Mouse (Mus musculus) CH12.LX (cell line): ENCODE results near the gene Kcnn3. TPM values are rescaled to one million over a fixed set of nuclear protein-coding genes. Genes with fewer than 3 reads are reported as not detected.

Source experiments
- DNase-seq: peaks from one replicate; pipeline ENCODE4 v3.0.0-alpha.2; 2013; ENCODE audit errors: extremely low read depth
- H3K27ac ChIP-seq: 2 replicates; pipeline ENCODE4 v1.5.1; 2012; ENCODE audit warnings: low read depth, mild to moderate bottlenecking, control low read depth, moderate library complexity; ENCODE audit not compliant: insufficient read depth
- H3K27me3 ChIP-seq: replicated peaks from 2 replicates; pipeline ENCODE3; 2012; ENCODE audit warnings: inconsistent platforms
- H3K36me3 ChIP-seq, 2 experiments: replicated peaks in 1 of 2; 2 replicates each; pipeline versions ENCODE3 to v1.6.1; 2012; ENCODE audit warnings: inconsistent platforms in 1 of 2, low read length in 1 of 2, mild to moderate bottlenecking in 1 of 2, mixed read lengths in 1 of 2, moderate library complexity in 1 of 2; ENCODE audit not compliant: control insufficient read depth in 1 of 2, insufficient read depth in 1 of 2
- H3K4me1 ChIP-seq, 2 experiments: 2 replicates each; pipeline ENCODE4 v1.6.1; 2012; ENCODE audit warnings: inconsistent platforms in 1 of 2, moderate library complexity in 1 of 2; ENCODE audit not compliant: insufficient read depth in 2 of 2, control insufficient read depth in 1 of 2
- H3K4me2 ChIP-seq: 2 replicates; pipeline ENCODE4 v1.6.1; 2012; ENCODE audit warnings: low read depth, mild to moderate bottlenecking, control low read depth; ENCODE audit not compliant: poor library complexity, insufficient read depth, severe bottlenecking
- H3K4me3 ChIP-seq, 3 experiments: fragments of 150-350 bp in 1 of 3; sonication (generic) in 1 of 3; replicated peaks in 1 of 3; 2 replicates each; pipeline versions ENCODE3 to v1.5.1; 2011 to 2012; ENCODE audit warnings: low read depth in 2 of 3, low read length in 2 of 3, mild to moderate bottlenecking in 2 of 3, moderate library complexity in 2 of 3, control low read depth in 1 of 3, improper control_type of control experiment in 1 of 3, inconsistent platforms in 1 of 3, mixed read lengths in 1 of 3; ENCODE audit not compliant: poor library complexity in 1 of 3
- H3K79me2 ChIP-seq: replicated peaks from 2 replicates; pipeline ENCODE4 v1.6.1; 2012; ENCODE audit warnings: mild to moderate bottlenecking, moderate library complexity; ENCODE audit not compliant: control insufficient read depth, poor library complexity, insufficient read depth, severe bottlenecking; ENCODE audit errors: extremely low read depth
- H3K9ac ChIP-seq: 2 replicates; pipeline ENCODE4 v1.6.1; 2012; ENCODE audit warnings: low read depth, mild to moderate bottlenecking, control low read depth, moderate library complexity; ENCODE audit not compliant: insufficient read depth
- H3K9me3 ChIP-seq: replicated peaks from 2 replicates; pipeline ENCODE3; 2012; ENCODE audit warnings: low read length, inconsistent platforms, mixed read lengths
- CHD1 ChIP-seq: IDR thresholded peaks from 2 replicates; pipeline ENCODE4 v1.6.1; 2012; ENCODE audit warnings: low read depth, low read length, improper control_type of control experiment, inconsistent platforms
- CHD2 ChIP-seq: IDR thresholded peaks from 2 replicates; pipeline ENCODE4 v1.6.1; 2011; ENCODE audit warnings: low read length, improper control_type of control experiment
- CTCF ChIP-seq, 2 experiments: IDR thresholded peaks in 1 of 2; conservative IDR thresholded peaks in 1 of 2; 2 replicates each; pipeline ENCODE4 v1.5.1; 2011 to 2012; ENCODE audit warnings: low read depth in 2 of 2, low read length in 2 of 2, improper control_type of control experiment in 1 of 2, inconsistent platforms in 1 of 2, mild to moderate bottlenecking in 1 of 2, moderate library complexity in 1 of 2
- ELF1 ChIP-seq: IDR thresholded peaks from 2 replicates; pipeline ENCODE4 v1.6.1; 2014; ENCODE audit warnings: low read depth, mild to moderate bottlenecking, inconsistent platforms, low read length, improper control_type of control experiment
- EP300 ChIP-seq: IDR thresholded peaks from 2 replicates; pipeline ENCODE4 v1.6.1; 2011; ENCODE audit warnings: low read length, improper control_type of control experiment
- ETS1 ChIP-seq: conservative IDR thresholded peaks from 2 replicates; pipeline ENCODE4 v1.6.1; 2012; ENCODE audit warnings: low read depth, mild to moderate bottlenecking, inconsistent platforms, low read length, improper control_type of control experiment, moderate library complexity
- IRF4 ChIP-seq: IDR thresholded peaks from 2 replicates; pipeline ENCODE4 v1.6.1; 2014; ENCODE audit warnings: low read depth, mild to moderate bottlenecking, inconsistent platforms, low read length, improper control_type of control experiment
- JUN ChIP-seq: IDR thresholded peaks from 2 replicates; pipeline ENCODE4 v1.6.1; 2011; ENCODE audit warnings: low read depth, mild to moderate bottlenecking, low read length, improper control_type of control experiment, moderate library complexity; ENCODE audit not compliant: insufficient read depth
- JUND ChIP-seq: conservative IDR thresholded peaks from 2 replicates; pipeline ENCODE4 v1.6.1; 2011; ENCODE audit warnings: low read depth, low read length, improper control_type of control experiment
- MAX ChIP-seq: IDR thresholded peaks from 2 replicates; pipeline ENCODE4 v1.6.1; 2011; ENCODE audit warnings: low read length, improper control_type of control experiment
- MEF2A ChIP-seq: IDR thresholded peaks from 2 replicates; pipeline ENCODE4 v1.6.1; 2014; ENCODE audit warnings: low read depth, mild to moderate bottlenecking, inconsistent platforms, low read length, improper control_type of control experiment, borderline replicate concordance
- MXI1 ChIP-seq: IDR thresholded peaks from 2 replicates; pipeline ENCODE4 v1.6.1; 2011; ENCODE audit warnings: mild to moderate bottlenecking, low read depth, low read length, improper control_type of control experiment
- MYC ChIP-seq: IDR thresholded peaks from 2 replicates; pipeline ENCODE4 v1.6.1; 2011; ENCODE audit warnings: low read depth, mild to moderate bottlenecking, improper control_type of control experiment, low read length
- NRF1 ChIP-seq: IDR thresholded peaks from 2 replicates; pipeline ENCODE4 v1.6.1; 2014; ENCODE audit warnings: low read depth, mild to moderate bottlenecking, inconsistent platforms, low read length, improper control_type of control experiment, moderate library complexity
- PAX5 ChIP-seq: IDR thresholded peaks from 2 replicates; pipeline ENCODE4 v1.6.1; 2012; ENCODE audit warnings: low read length, inconsistent platforms, mixed read lengths
- RCOR1 ChIP-seq: conservative IDR thresholded peaks from 2 replicates; pipeline ENCODE4 v1.6.1; 2012; ENCODE audit warnings: low read depth, mild to moderate bottlenecking, inconsistent platforms, low read length, improper control_type of control experiment
- SIN3A ChIP-seq: IDR thresholded peaks from 2 replicates; pipeline ENCODE4 v1.6.1; 2012; ENCODE audit warnings: low read length, improper control_type of control experiment, inconsistent platforms
- SMC3 ChIP-seq: IDR thresholded peaks from 2 replicates; pipeline ENCODE4 v1.6.1; 2011; ENCODE audit warnings: low read depth, low read length, improper control_type of control experiment
- TBP ChIP-seq: conservative IDR thresholded peaks from 2 replicates; pipeline ENCODE4 v1.6.1; 2011; ENCODE audit warnings: low read depth, low read length, improper control_type of control experiment
- TCF12 ChIP-seq: IDR thresholded peaks from 2 replicates; pipeline ENCODE4 v1.6.1; 2014; ENCODE audit warnings: low read depth, mild to moderate bottlenecking, inconsistent platforms, low read length, improper control_type of control experiment
- USF2 ChIP-seq: conservative IDR thresholded peaks from 2 replicates; pipeline ENCODE4 v1.6.1; 2011; ENCODE audit warnings: low read depth, low read length, improper control_type of control experiment
- ZC3H11A ChIP-seq: IDR thresholded peaks from 2 replicates; pipeline ENCODE4 v1.6.1; 2012; ENCODE audit warnings: low read depth, mild to moderate bottlenecking, inconsistent platforms, low read length, improper control_type of control experiment
- ZKSCAN1 ChIP-seq: IDR thresholded peaks from 2 replicates; pipeline ENCODE4 v1.6.1; 2012; ENCODE audit warnings: low read depth, inconsistent platforms, low read length, improper control_type of control experiment, borderline replicate concordance
- ZMIZ1 ChIP-seq: IDR thresholded peaks from 2 replicates; pipeline ENCODE4 v1.6.1; 2012; ENCODE audit warnings: low read depth, mild to moderate bottlenecking, inconsistent platforms, low read length, improper control_type of control experiment
- ZNF384 ChIP-seq: IDR thresholded peaks from 2 replicates; pipeline ENCODE4 v1.6.1; 2012; ENCODE audit warnings: low read depth, low read length, improper control_type of control experiment, inconsistent platforms
- dilution Hi-C: fragments of 300-500 bp; cut with MboI; formaldehyde crosslinking; loops from 2 replicates; pipeline ENCODE4 v1.14.3; 2020; ENCODE audit warnings: low sequenced_read_pairs; ENCODE audit not compliant: extremely low pct_unique_long_range_greater_than_20kb, extremely low pct_ligation_motif_present
- in situ Hi-C: fragments of 300-500 bp; cut with MboI; formaldehyde crosslinking; loops from 3 replicates; pipeline ENCODE4 v1.14.3; 2019; ENCODE audit warnings: low sequenced_read_pairs, low pct_ligation_motif_present, low pct_unique_long_range_greater_than_20kb, mixed read lengths
- polyA plus RNA-seq: library from polyadenylated mRNA; unstranded; fragments of >175 nt; gene quantifications from 2 replicates; pipeline ENCODE4 v1.2.1, GENCODE M21; 2012; ENCODE audit warnings: low read depth; ENCODE audit not compliant: insufficient read length
- total RNA-seq, 2 experiments: library from RNA; depleted of rRNA; stranded (reverse); fragments of 300-350 nt in 1 of 2; fragments of >200 nt in 1 of 2; gene quantifications; 2 replicates each; pipeline ENCODE4 v1.2.3; 2012 to 2014

Kcnn3 gene
- total and polyA plus RNA-seq, 3 experiments: 0.06 TPM; not detected in 2

- in situ Hi-C loops (no loop called here), dilution Hi-C loops (no loop called here)
- no peak overlapping the region for H3K4me2 ChIP-seq
- H3K4me1 ChIP-seq: peaks cover 0 to 46% of the 10 kb centered on the region in 2 experiments; a peak in 2 of 4 replicates
- no peak overlapping the region for H3K9ac ChIP-seq
- no peak overlapping the region for H3K27ac ChIP-seq
- DNase-seq: no peak
- H3K36me3 ChIP-seq: no peaks in the 10 kb centered on the region
- H3K4me3 ChIP-seq: no peak overlapping the region
- H3K27me3 ChIP-seq: no peaks in the 10 kb centered on the region
- H3K79me2 ChIP-seq: no peaks in the 10 kb centered on the region
- no peak for TF ChIP-seq CTCF (conservative IDR thresholded peaks at IDR 0.05 in 1 of 2, IDR thresholded peaks at IDR 0.05 in 1 of 2; ENCODE audit: low read depth in 2 of 2, low read length in 2 of 2)
- no peak for TF ChIP-seq ETS1
- no peak for TF ChIP-seq RCOR1
- TF ChIP-seq USF2: no peak
- TF ChIP-seq CHD1: no peak
- TF ChIP-seq MEF2A: no peak
- TF ChIP-seq SIN3A: no peak
- no peak for TF ChIP-seq IRF4
- no peak for TF ChIP-seq ZNF384
- TF ChIP-seq ELF1: no peak
- no peak for TF ChIP-seq ZC3H11A
- TF ChIP-seq ZKSCAN1: no peak
- no peak for TF ChIP-seq JUN
- TF ChIP-seq SMC3: no peak
- H3K9me3 ChIP-seq: no peaks in the 10 kb centered on the region
These were observed 69.4 kb downstream of the Kcnn3 start for GRCm38 (mm10) chr3:89589321-89589720.

DNA sequence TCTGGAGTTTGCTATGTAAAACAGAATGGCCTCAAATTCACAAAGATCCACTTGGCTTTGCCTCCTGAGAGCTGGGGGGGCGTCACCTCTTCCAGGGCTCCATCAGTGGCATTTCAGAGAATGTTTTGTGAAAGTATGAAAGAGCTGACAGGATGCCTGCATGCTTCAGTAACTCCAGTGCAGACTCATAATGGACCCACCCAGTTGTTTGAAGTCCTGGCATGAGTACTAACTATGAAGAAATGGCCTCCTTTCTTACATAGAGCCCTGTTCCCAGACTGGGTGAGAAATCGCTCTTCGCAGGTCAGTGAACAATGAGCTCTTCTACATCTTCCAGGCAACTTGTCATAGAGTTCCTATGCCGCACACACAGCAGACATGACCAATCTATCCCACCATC, 70.4 kb downstream of the Kcnn3 start:
- Histone ChIP-seq H3K9ac (no peak overlapping the region), H3K9me3 (no peaks in the 10 kb centered on the region), H3K4me2 (no peak overlapping the region), H3K27me3 (no peaks in the 10 kb centered on the region), H3K79me2 (no peaks in the 10 kb centered on the region), H3K4me1 (peaks cover 0 to 35% of the 10 kb centered on the region in 2 experiments; a peak in 2 of 4 replicates), H3K27ac (no peak overlapping the region), H3K4me3 (no peak overlapping the region), H3K36me3 (no peaks in the 10 kb centered on the region)
- in situ Hi-C loops (no loop called here), dilution Hi-C loops (no loop called here)
- no peak for DNase-seq
- TF ChIP-seq NRF1: no peak
- no peak for TF ChIP-seq JUND
- TF ChIP-seq JUN: no peak
- no peak for TF ChIP-seq ZMIZ1
- no peak for TF ChIP-seq ZC3H11A
- no peak for TF ChIP-seq TBP
- TF ChIP-seq CHD2: no peak
- no peak for TF ChIP-seq MAX
- TF ChIP-seq TCF12: no peak
- no peak for TF ChIP-seq IRF4
- no peak for TF ChIP-seq ZKSCAN1
- TF ChIP-seq ETS1: no peak
- no peak for TF ChIP-seq MXI1
- no peak for TF ChIP-seq EP300
- no peak for TF ChIP-seq PAX5
- TF ChIP-seq MYC: no peak
- TF ChIP-seq MEF2A: no peak
